Mouse (Mus musculus): ENCODE measurements at regions not wholly inside any gene's neighbourhood (a gene's known extent, or its start where the extent isn't known, plus 50 kb on each side); places are given as distances from the start of the nearest gene placed in this dataset.

GRCm38 (mm10) chr7:40067378-40067777 is 549.8 kb downstream of the Zfp619 start:
- no peak for TF ChIP-seq EP300 (IDR thresholded peaks at IDR 0.05; ENCODE audit: low read depth)
- TF ChIP-seq CTCF (IDR thresholded peaks at IDR 0.05; ENCODE audit: low read depth) = no peak

All from heart, postnatal 0 days (tissue).